Mouse (Mus musculus) lung, postnatal 0 days (tissue): ENCODE measurements at regions not wholly inside any gene's neighbourhood (a gene's known extent, or its start where the extent isn't known, plus 50 kb on each side); places are given as distances from the start of the nearest gene placed in this dataset.

Source experiments
- ATAC-seq: fragments of 200-750 bp; cut with Nextera tagmentation; 2 replicates; pipeline ENCODE4 v1.8.0; 2017; ENCODE audit warnings: moderate library complexity
- DNase-seq: peaks from one replicate; pipeline ENCODE4 v3.0.0-alpha.2; 2016; ENCODE audit warnings: low spot score
- H3K27ac ChIP-seq: fragments of 300-500 bp; sonication (generic); 2 replicates; pipeline ENCODE4 v1.5.1; 2014; ENCODE audit warnings: antibody characterized with exemption, mild to moderate bottlenecking, low read length, mixed read lengths
- H3K27me3 ChIP-seq: fragments of 300-500 bp; sonication (generic); replicated peaks from 2 replicates; pipeline ENCODE4 v1.6.1; 2014; ENCODE audit warnings: low read length, mixed read lengths; ENCODE audit not compliant: insufficient read depth
- H3K36me3 ChIP-seq: fragments of 300-500 bp; sonication (generic); 2 replicates; pipeline ENCODE4 v1.6.1; 2014; ENCODE audit warnings: low read length, mixed read lengths; ENCODE audit not compliant: insufficient read depth
- H3K4me1 ChIP-seq: fragments of 300-500 bp; sonication (generic); 2 replicates; pipeline ENCODE4 v1.6.1; 2014; ENCODE audit warnings: antibody characterized with exemption, low read depth, low read length, mixed read lengths; ENCODE audit not compliant: insufficient read depth
- H3K4me2 ChIP-seq: fragments of 300-500 bp; sonication (generic); replicated peaks from 2 replicates; pipeline ENCODE4 v1.6.1; 2014; ENCODE audit warnings: low read depth, mild to moderate bottlenecking, low read length, moderate library complexity, mixed read lengths
- H3K4me3 ChIP-seq: fragments of 300-500 bp; sonication (generic); 2 replicates; pipeline ENCODE4 v1.5.1; 2014; ENCODE audit warnings: low read depth, low read length
- H3K9ac ChIP-seq: fragments of 300-500 bp; sonication (generic); replicated peaks from 2 replicates; pipeline ENCODE4 v1.6.1; 2014; ENCODE audit warnings: low read depth, mild to moderate bottlenecking
- H3K9me3 ChIP-seq: fragments of 300-500 bp; sonication (generic); 2 replicates; pipeline ENCODE4 v1.6.1; 2016; ENCODE audit warnings: low read length, mixed read lengths
- CTCF ChIP-seq: IDR thresholded peaks from 2 replicates; pipeline ENCODE4 v1.5.1; 2016; ENCODE audit warnings: antibody characterized with exemption, mild to moderate bottlenecking
- EP300 ChIP-seq: IDR thresholded peaks from 2 replicates; pipeline ENCODE4 v1.6.1; 2016; ENCODE audit warnings: antibody characterized with exemption, mild to moderate bottlenecking, control low read depth
- WGBS: fragments of 180-500 bp; shearing (Covaris S2); extraction: QIAGEN DNeasy Blood & Tissue Kit; methylation state at CpG from one replicate; pipeline ENCODE4 v1.1.7; 2014; 5-methylcytosine and 5-hydroxymethylcytosine counted together

DNA sequence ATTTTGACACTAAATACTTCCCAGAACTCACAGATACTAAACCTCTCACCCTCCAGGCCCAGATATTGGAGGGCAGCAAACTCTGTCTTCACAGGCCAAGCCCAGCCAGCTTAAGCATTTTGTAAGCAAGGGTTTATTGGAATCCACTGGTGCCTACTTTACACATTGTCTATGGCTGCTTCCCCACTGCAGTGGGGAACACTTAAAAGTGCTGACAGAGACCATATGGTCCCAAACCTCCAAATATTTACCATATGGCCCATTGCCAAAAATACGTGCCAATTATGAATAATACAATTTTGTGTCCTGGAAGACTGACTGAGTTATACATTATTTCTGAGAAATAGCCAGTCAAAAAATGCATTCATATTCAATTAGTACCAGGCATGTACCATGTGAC, 136.7 kb upstream of the Rnd3 start:
- Histone ChIP-seq H3K4me2 (no peak overlapping the region), H3K4me1 (no peaks in the 10 kb centered on the region), H3K9ac (no peak overlapping the region), H3K4me3 (no peak overlapping the region), H3K9me3 (no peaks in the 10 kb centered on the region), H3K27ac (no peak overlapping the region), H3K27me3 (no peaks in the 10 kb centered on the region), H3K36me3 (no peaks in the 10 kb centered on the region)
- WGBS: 23% methylated on average over 1 of the region's 1 CpGs
- ATAC-seq (no peak), DNase-seq (no peak)
- TF ChIP-seq CTCF (no peak), EP300 (no peak)

DNA sequence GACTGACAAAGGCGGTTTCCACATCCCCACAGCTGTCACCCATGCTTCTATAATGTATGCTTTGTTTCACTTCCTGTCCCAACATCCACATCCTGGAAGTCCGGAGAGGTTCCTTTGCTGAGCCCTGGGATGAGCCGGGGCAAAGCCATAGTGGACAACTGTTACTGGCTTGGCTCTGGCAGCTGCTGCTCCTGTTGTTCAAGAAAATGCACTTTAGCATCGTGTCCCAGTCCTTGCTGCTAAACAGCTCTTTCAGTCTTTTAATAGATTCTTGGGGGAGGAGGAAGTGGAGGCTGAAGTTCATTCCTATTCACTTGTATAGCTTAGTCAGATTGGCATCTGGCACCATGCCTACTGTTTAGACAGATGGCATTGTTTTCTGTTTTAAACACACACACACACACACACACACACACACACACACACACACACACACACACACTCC, 135.9 kb upstream of the Rnd3 start:
- Histone ChIP-seq H3K4me1 (no peaks in the 10 kb centered on the region), H3K4me2 (no peak overlapping the region), H3K4me3 (no peak overlapping the region), H3K9me3 (no peaks in the 10 kb centered on the region), H3K27ac (no peak overlapping the region), H3K27me3 (no peaks in the 10 kb centered on the region), H3K36me3 (no peaks in the 10 kb centered on the region), H3K9ac (no peak overlapping the region)
- WGBS: 46% methylated on average over 4 of the region's 4 CpGs
- DNase-seq: peak; percentile 33
- peak; percentile 78 for ATAC-seq
- no peak for TF ChIP-seq EP300
- TF ChIP-seq CTCF: no peak

DNA sequence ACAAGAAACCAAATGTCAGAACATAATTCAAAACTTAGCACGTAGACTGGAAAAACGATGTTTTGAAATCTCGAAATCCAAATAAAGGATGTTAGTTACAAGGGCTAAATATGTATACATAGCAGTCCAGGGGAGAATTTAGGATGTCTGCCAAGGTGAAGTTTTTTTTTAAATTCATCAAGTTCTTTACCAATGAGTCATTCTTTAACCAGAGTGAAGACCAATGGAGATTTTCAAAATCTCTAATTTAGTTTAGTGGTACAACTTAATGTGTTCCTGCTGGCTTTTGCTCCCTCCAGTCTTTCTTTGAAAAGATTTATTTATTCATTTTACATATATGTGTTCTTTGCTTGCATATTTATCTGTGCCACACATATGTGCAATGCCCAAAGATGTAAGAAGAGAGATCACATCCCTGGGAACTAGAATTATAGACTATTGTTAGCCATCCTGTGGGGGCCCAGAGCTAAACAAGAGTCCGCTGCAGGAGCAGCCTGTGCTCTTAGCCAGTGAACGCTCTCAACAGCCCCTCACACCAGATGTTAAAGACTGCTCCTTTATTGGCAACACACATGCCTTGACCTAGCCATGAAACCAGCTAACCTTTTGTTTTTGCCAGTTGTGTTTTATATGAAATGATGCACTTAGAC, 130.6 kb upstream of the Rnd3 start:
- TF ChIP-seq EP300 (0 out of 2 replicates have a peak, but pooled peaks have one; percentile 19), CTCF (no peak)
- H3K4me1 ChIP-seq: peaks cover 3% of the 10 kb centered on the region; the same call in 1 of the 2 replicates
- no peak overlapping the region for H3K27ac ChIP-seq
- DNase-seq: peak; percentile 66
- no peak overlapping the region for H3K4me2 ChIP-seq
- ATAC-seq: peak; percentile 59; the same call in 1 of the 2 replicates
- H3K9ac ChIP-seq: no peak overlapping the region
- no peak overlapping the region for H3K4me3 ChIP-seq
- no peaks in the 10 kb centered on the region for H3K36me3 ChIP-seq
- no peaks in the 10 kb centered on the region for H3K27me3 ChIP-seq
- 25% methylated on average over 5 of the region's 5 CpGs for WGBS
- H3K9me3 ChIP-seq: no peaks in the 10 kb centered on the region

DNA sequence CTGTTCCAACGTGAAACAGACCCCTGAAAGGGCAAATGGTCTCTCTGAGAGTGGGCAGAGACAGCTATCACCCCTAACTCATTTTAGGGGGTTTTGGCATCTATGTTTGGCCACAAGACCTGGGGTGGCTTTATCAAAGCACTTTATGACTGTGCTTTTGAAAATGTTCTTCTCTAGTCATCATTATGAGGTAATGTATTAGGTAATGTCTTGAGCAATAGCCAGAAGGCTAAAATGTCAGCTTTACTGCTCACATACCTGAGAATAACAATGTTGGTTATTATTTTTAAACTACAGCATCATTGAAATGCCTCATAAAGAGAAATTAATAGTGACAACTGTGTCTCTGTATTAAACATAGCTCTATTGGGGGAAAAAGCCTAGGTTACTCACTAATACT, 129.9 kb upstream of the Rnd3 start:
- DNase-seq: peak; percentile 21
- Histone ChIP-seq H3K9me3 (no peaks in the 10 kb centered on the region), H3K4me2 (no peak overlapping the region), H3K36me3 (no peaks in the 10 kb centered on the region), H3K27me3 (no peaks in the 10 kb centered on the region), H3K27ac (no peak overlapping the region), H3K9ac (no peak overlapping the region), H3K4me1 (peaks cover 3% of the 10 kb centered on the region; the same call in 1 of the 2 replicates), H3K4me3 (no peak overlapping the region)
- no peak for ATAC-seq
- WGBS: 53% methylated on average over 1 of the region's 1 CpGs
- no peak for TF ChIP-seq CTCF
- TF ChIP-seq EP300: no peak

DNA sequence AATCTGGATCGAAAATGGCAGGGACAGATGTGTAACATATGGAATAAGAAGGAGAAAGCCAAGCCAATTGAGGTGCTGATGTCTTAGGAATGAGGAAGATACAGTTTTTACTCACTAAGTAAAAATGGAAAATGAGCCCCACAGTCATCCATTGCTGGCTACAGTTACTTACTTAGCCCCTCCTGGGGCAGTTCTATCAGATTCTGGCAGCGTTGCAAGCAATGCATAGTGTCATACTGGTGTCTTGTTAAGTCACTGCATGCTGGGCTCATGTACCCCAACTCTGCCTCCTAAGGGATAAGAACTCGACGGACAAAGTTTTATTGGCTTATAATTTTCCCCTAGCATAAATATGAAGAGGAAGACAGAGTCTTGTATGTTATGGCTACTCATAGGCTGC, 129.4 kb upstream of the Rnd3 start:
- no peak overlapping the region for H3K4me2 ChIP-seq
- ATAC-seq: no peak

DNA sequence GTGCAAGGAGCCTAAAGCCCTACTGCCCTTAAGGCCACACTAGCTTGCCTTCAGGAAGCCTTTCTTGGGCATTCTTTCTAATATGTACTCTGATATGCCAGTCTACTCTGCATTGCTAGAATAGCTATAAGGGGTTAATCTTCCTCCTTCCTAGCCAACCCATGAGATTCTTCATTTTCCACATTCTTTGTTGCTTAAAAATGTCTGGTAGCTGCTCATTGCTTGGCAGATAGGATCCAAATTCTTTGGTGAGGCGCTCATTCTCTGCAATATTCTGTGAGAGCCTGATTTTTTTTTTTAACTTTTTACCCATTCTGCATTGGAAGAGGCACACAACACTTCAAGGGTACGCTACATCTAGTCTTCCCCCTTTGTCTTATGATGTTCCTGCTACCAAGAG, 127.7 kb upstream of the Rnd3 start:
- H3K27me3 ChIP-seq: no peaks in the 10 kb centered on the region
- H3K27ac ChIP-seq: no peak overlapping the region
- TF ChIP-seq EP300 (no peak), CTCF (no peak)
- peaks cover 3% of the 10 kb centered on the region; the same call in 1 of the 2 replicates for H3K4me1 ChIP-seq
- no peaks in the 10 kb centered on the region for H3K9me3 ChIP-seq
- no peak overlapping the region for H3K4me2 ChIP-seq
- WGBS: 63% methylated on average over 2 of the region's 2 CpGs
- no peak overlapping the region for H3K4me3 ChIP-seq
- H3K9ac ChIP-seq: no peak overlapping the region
- H3K36me3 ChIP-seq: no peaks in the 10 kb centered on the region
- no peak for ATAC-seq
- DNase-seq: no peak

More for the DNA sequence above, 129.4 kb upstream of the Rnd3 start:
- peaks cover 3% of the 10 kb centered on the region; the same call in 1 of the 2 replicates for H3K4me1 ChIP-seq
- TF ChIP-seq CTCF (no peak), EP300 (no peak)
- no peaks in the 10 kb centered on the region for H3K27me3 ChIP-seq
- H3K27ac ChIP-seq: no peak overlapping the region
- no peak overlapping the region for H3K4me3 ChIP-seq
- no peak overlapping the region for H3K9ac ChIP-seq
- H3K9me3 ChIP-seq: no peaks in the 10 kb centered on the region
- no peak for DNase-seq
- no peaks in the 10 kb centered on the region for H3K36me3 ChIP-seq
- 84% methylated on average over 4 of the region's 4 CpGs for WGBS
